Mouse (Mus musculus): ENCODE results near the gene Fdxr. TPM values are rescaled to one million over a fixed set of nuclear protein-coding genes. Genes with fewer than 3 reads are reported as not detected.
A peak's percentile ranks its signal among the peaks of the same experiment; 100 is the strongest.

The Fdxr gene
- polyA plus RNA-seq, 1 experiment: 13.9 TPM

DNA sequence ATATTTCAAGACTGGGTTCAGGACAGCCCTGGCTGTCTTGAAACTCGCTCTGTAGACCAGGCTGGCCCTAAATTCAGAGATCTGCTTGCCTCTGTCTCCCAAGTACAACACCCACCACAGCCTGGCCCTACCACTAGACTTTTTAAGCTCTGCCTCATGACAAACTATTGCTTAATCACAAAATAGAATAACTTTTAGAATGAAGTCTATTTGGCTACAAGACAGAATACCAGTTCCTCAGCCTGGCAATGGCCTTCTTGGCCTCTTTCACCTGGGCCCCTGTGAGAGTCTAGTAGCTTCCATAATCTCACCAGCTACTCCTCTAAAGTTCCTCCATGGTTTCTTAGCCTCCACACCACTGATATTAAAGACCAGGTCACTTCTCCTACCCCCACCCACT is 13.5 kb upstream of the Fdxr start:
- Histone ChIP-seq H3K79me2 (ENCODE audit: control insufficient read depth, insufficient read depth) (no peaks in the 10 kb centered on the region), H3K36me3 (ENCODE audit: control insufficient read depth, insufficient read depth) (no peaks in the 10 kb centered on the region), H3K4me2 (ENCODE audit: low read depth) (peak overlapping the region; percentile 63), H3K4me3 (no peak overlapping the region), H3ac (ENCODE audit: control insufficient read depth, insufficient read length) (no peak overlapping the region), H3K27me3 (ENCODE audit: control insufficient read depth, insufficient read depth, insufficient read length) (no peaks in the 10 kb centered on the region)
- TF ChIP-seq POLR2A (IDR thresholded peaks at IDR 0.05; ENCODE audit: insufficient read length, low read depth): no peak
- TF ChIP-seq CEBPB (IDR thresholded peaks at IDR 0.05; ENCODE audit: insufficient read depth, poor library complexity, severe bottlenecking): 0 out of 2 replicates have a peak, but pooled peaks have one; percentile 3
- no peak for TF ChIP-seq MYOG (IDR thresholded peaks at IDR 0.05; ENCODE audit: control insufficient read depth in 1 of 3, insufficient read depth in 1 of 3, insufficient read length in 2 of 3, low read depth in 2 of 3)

DNA sequence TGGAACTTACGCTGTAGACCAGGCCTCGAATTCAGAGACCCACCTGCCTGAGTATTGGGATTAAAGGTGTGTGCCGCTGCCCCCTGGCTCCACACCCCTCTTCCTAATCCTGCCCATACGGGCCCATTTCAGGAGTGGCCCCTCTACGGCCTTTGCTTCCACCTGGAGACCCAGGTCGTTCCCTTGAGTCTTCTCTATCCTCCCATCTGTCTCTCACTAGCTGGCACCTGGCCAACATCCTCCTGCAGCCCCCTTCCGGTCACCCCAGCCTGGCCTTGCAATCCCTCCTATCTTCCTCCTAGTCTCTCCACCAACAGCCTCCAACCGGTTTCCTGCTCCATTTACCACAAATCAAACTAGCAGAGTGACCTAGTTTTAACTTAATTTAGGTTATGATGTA is 13.0 kb upstream of the Fdxr start:
- H3K27me3 ChIP-seq (ENCODE audit: control insufficient read depth, insufficient read depth, insufficient read length): no peaks in the 10 kb centered on the region
- H3K36me3 ChIP-seq (ENCODE audit: control insufficient read depth, insufficient read depth): no peaks in the 10 kb centered on the region
- H3K4me2 ChIP-seq (ENCODE audit: low read depth): no peak overlapping the region
- TF ChIP-seq MAX (IDR thresholded peaks at IDR 0.05; ENCODE audit: low read depth) (no peak), TCF12 (IDR thresholded peaks at IDR 0.05; ENCODE audit: insufficient read depth, poor library complexity, severe bottlenecking) (no peak), REST (IDR thresholded peaks at IDR 0.05; ENCODE audit: insufficient read depth, insufficient read length) (no peak), MYOG (IDR thresholded peaks at IDR 0.05; ENCODE audit: control insufficient read depth in 1 of 3, insufficient read depth in 1 of 3, insufficient read length in 2 of 3, low read depth in 2 of 3) (no peak), E2F4 (IDR thresholded peaks at IDR 0.05; ENCODE audit: insufficient read depth) (no peak), POLR2A (IDR thresholded peaks at IDR 0.05; ENCODE audit: insufficient read length, low read depth) (no peak), TCF3 (IDR thresholded peaks at IDR 0.05; ENCODE audit: insufficient read length, low read depth) (no peak), CEBPB (IDR thresholded peaks at IDR 0.05; ENCODE audit: insufficient read depth, poor library complexity, severe bottlenecking) (no peak), MYOD1 (IDR thresholded peaks at IDR 0.05; ENCODE audit: control insufficient read depth in 1 of 3, insufficient read length in 2 of 3, low read depth in 2 of 3) (no peak), POLR2AphosphoS2 (IDR thresholded peaks at IDR 0.05; ENCODE audit: insufficient read length, low read depth) (no peak), USF1 (IDR thresholded peaks at IDR 0.05; ENCODE audit: low read depth) (no peak), SRF (IDR thresholded peaks at IDR 0.05; ENCODE audit: control insufficient read depth, insufficient read length, low read depth) (no peak)
- H3K4me3 ChIP-seq: no peak overlapping the region
- H3K79me2 ChIP-seq (ENCODE audit: control insufficient read depth, insufficient read depth): no peaks in the 10 kb centered on the region
- H3ac ChIP-seq (ENCODE audit: control insufficient read depth, insufficient read length): no peak overlapping the region

DNA sequence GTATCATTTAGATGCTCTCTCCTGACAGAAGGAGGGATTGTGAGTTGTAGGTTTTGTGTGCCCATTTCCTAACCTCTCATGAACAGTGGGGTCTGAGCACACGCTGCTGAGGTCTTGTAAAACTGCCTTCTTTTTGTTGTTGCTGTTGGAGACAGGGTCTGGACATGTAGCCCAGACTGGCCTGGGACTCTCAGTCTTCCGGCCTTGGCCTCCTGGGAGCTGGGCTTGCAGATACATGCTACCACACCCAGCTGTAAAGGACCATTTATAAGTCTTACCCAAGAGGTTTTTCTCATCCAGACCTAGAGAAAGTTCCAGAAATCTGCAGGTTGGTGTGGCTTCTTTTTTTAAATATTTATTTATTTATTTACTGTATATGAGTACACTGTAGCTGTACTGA is 11.5 kb upstream of the Fdxr start:
- Histone ChIP-seq H3K27me3 (ENCODE audit: control insufficient read depth, insufficient read depth, insufficient read length) (no peaks in the 10 kb centered on the region), H3K79me2 (ENCODE audit: control insufficient read depth, insufficient read depth) (no peaks in the 10 kb centered on the region), H3K4me2 (ENCODE audit: low read depth) (no peak overlapping the region), H3K36me3 (ENCODE audit: control insufficient read depth, insufficient read depth) (no peaks in the 10 kb centered on the region), H3ac (ENCODE audit: control insufficient read depth, insufficient read length) (no peak overlapping the region), H3K4me3 (no peak overlapping the region)
- no peak for TF ChIP-seq SRF (IDR thresholded peaks at IDR 0.05; ENCODE audit: control insufficient read depth, insufficient read length, low read depth)
- no peak for TF ChIP-seq REST (IDR thresholded peaks at IDR 0.05; ENCODE audit: insufficient read depth, insufficient read length)
- TF ChIP-seq MYOG (IDR thresholded peaks at IDR 0.05; ENCODE audit: control insufficient read depth in 1 of 3, insufficient read depth in 1 of 3, insufficient read length in 2 of 3, low read depth in 2 of 3): no peak
- no peak for TF ChIP-seq TCF12 (IDR thresholded peaks at IDR 0.05; ENCODE audit: insufficient read depth, poor library complexity, severe bottlenecking)
- TF ChIP-seq CEBPB (IDR thresholded peaks at IDR 0.05; ENCODE audit: insufficient read depth, poor library complexity, severe bottlenecking): no peak
- TF ChIP-seq POLR2AphosphoS2 (IDR thresholded peaks at IDR 0.05; ENCODE audit: insufficient read length, low read depth): no peak
- TF ChIP-seq TCF3 (IDR thresholded peaks at IDR 0.05; ENCODE audit: insufficient read length, low read depth): no peak
- TF ChIP-seq MYOD1 (IDR thresholded peaks at IDR 0.05; ENCODE audit: control insufficient read depth in 1 of 3, insufficient read length in 2 of 3, low read depth in 2 of 3): no peak
- no peak for TF ChIP-seq E2F4 (IDR thresholded peaks at IDR 0.05; ENCODE audit: insufficient read depth)
- no peak for TF ChIP-seq POLR2A (IDR thresholded peaks at IDR 0.05; ENCODE audit: insufficient read length, low read depth)
- TF ChIP-seq USF1 (IDR thresholded peaks at IDR 0.05; ENCODE audit: low read depth): no peak
- TF ChIP-seq MAX (IDR thresholded peaks at IDR 0.05; ENCODE audit: low read depth): no peak

DNA sequence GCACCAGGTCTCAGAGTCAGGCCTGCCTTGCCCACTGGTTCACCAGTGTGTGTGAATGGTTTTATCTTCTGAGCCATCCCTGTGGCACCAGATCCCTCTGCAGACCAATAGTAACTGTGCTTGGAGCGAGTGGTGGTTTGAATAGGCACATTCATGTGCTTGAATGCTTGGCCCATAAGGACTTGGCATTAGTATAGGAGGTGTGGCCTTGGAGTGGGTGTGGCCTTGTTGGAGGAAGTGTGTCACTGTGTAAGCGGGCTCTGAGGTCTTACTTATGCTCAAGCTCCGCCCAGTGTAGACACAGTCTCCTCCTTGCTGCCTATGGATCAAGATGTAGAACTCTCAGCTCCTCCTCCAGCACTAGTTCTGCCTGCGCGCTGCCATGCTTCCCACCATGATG is 10.5 kb upstream of the Fdxr start:
- no peaks in the 10 kb centered on the region for H3K27me3 ChIP-seq (ENCODE audit: control insufficient read depth, insufficient read depth, insufficient read length)
- TF ChIP-seq E2F4 (IDR thresholded peaks at IDR 0.05; ENCODE audit: insufficient read depth) (no peak), SRF (IDR thresholded peaks at IDR 0.05; ENCODE audit: control insufficient read depth, insufficient read length, low read depth) (no peak)
- no peak overlapping the region for H3ac ChIP-seq (ENCODE audit: control insufficient read depth, insufficient read length)
- no peak overlapping the region for H3K4me3 ChIP-seq
- no peaks in the 10 kb centered on the region for H3K79me2 ChIP-seq (ENCODE audit: control insufficient read depth, insufficient read depth)
- no peak overlapping the region for H3K4me2 ChIP-seq (ENCODE audit: low read depth)
- H3K36me3 ChIP-seq (ENCODE audit: control insufficient read depth, insufficient read depth): no peaks in the 10 kb centered on the region

DNA sequence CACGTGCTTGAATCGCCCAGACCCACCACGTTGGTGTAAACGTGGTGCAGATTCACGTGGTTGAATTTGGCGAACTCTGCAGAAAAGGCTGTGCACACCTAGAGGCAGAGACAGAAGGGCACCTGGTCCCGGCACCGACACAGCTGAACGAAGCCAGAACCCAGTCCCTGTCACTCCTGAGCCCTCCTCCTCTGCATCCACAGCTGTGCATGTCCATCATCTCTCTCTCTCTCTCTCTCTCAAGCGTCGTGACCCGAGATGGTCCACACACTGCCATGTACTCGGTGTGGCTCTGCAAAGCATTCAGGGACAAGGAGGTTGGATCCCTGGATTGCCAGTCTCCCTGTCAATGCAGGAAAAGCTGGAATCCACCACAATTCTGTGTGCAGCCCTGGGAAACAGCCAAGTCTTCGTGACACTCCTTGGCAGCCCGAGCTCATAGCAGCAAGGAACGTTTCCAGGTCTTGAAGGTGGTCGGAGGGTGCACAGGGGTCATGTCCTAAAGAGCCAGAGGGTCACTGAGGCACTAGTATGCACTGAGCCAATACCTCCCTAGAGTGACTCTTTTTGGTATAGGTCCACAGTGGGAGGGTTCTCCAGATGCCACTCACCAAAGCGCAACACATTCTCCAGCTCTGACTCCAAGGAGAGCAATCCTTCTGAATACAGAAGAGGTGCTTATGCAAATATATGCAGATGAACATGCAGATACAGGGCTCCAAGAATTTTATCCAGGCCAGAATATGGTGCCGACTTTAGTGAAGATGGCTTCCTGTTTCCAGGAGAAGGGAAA is 9.5 kb upstream of the Fdxr start:
- Histone ChIP-seq H3K4me2 (ENCODE audit: low read depth) (peak overlapping the region; percentile 5), H3K36me3 (ENCODE audit: control insufficient read depth, insufficient read depth) (no peaks in the 10 kb centered on the region), H3K4me3 (no peak overlapping the region), H3K27me3 (ENCODE audit: control insufficient read depth, insufficient read depth, insufficient read length) (no peaks in the 10 kb centered on the region), H3ac (ENCODE audit: control insufficient read depth, insufficient read length) (no peak overlapping the region), H3K79me2 (ENCODE audit: control insufficient read depth, insufficient read depth) (no peaks in the 10 kb centered on the region)
- TF ChIP-seq MYOG (IDR thresholded peaks at IDR 0.05; ENCODE audit: control insufficient read depth in 1 of 3, insufficient read depth in 1 of 3, insufficient read length in 2 of 3, low read depth in 2 of 3) (peak in 2 of 3 experiments; percentile 11 to 74), SRF (IDR thresholded peaks at IDR 0.05; ENCODE audit: control insufficient read depth, insufficient read length, low read depth) (no peak), TCF3 (IDR thresholded peaks at IDR 0.05; ENCODE audit: insufficient read length, low read depth) (peak; percentile 84), MAX (IDR thresholded peaks at IDR 0.05; ENCODE audit: low read depth) (no peak), MYOD1 (IDR thresholded peaks at IDR 0.05; ENCODE audit: control insufficient read depth in 1 of 3, insufficient read length in 2 of 3, low read depth in 2 of 3) (peak; percentile 67 to 99 (median 97)), TCF12 (IDR thresholded peaks at IDR 0.05; ENCODE audit: insufficient read depth, poor library complexity, severe bottlenecking) (peak; percentile 25)
